Mouse (Mus musculus) embryonic fibroblast, embryonic 13.5 days (primary cell): ENCODE measurements around the gene Ildr1.

ENCODE experiments used
- CTCF ChIP-seq: IDR thresholded peaks from 2 replicates; pipeline ENCODE4 v1.5.1; 2011; ENCODE audit warnings: mild to moderate bottlenecking, control low read depth, low read length, moderate library complexity, borderline replicate concordance; ENCODE audit not compliant: insufficient read depth
- POLR2A ChIP-seq: IDR thresholded peaks from 2 replicates; pipeline ENCODE4 v1.6.1; 2011; ENCODE audit warnings: low read depth, mild to moderate bottlenecking, control low read depth, low read length, moderate library complexity

GRCm38 (mm10) chr16:36709405-36709804, 15.6 kb downstream of the Ildr1 start:
- TF ChIP-seq CTCF (no peak), POLR2A (no peak)
